Mouse (Mus musculus) G1E (cell line): Measurements from ENCODE around the gene Sumo1. TPM values are rescaled to one million over a fixed set of nuclear protein-coding genes. Genes with fewer than 3 reads are reported as not detected.

Source experiments
- ATAC-seq: 2 replicates; pipeline ENCODE4 v1.8.0; 2016; ENCODE audit warnings: mild to moderate bottlenecking; ENCODE audit not compliant: insufficient number of reproducible peaks, poor library complexity, low FRiP score, severe bottlenecking; ENCODE audit errors: extremely low read depth
- DNase-seq: peaks from one replicate; pipeline ENCODE4 v3.0.0; 2012; ENCODE audit warnings: low spot score
- H3K27me3 ChIP-seq: 2 replicates; pipeline ENCODE4 v1.6.1; 2012; ENCODE audit warnings: mild to moderate bottlenecking, low read length, inconsistent platforms; ENCODE audit not compliant: insufficient read depth
- H3K36me3 ChIP-seq: replicated peaks from 2 replicates; pipeline ENCODE3; 2012; ENCODE audit warnings: mild to moderate bottlenecking, inconsistent platforms
- H3K4me1 ChIP-seq: 2 replicates; pipeline ENCODE4 v1.6.1; 2012; ENCODE audit warnings: low read depth, low read length, inconsistent platforms, mixed read lengths; ENCODE audit not compliant: insufficient read depth
- H3K4me3 ChIP-seq: 2 replicates; pipeline ENCODE4 v1.5.1; 2012; ENCODE audit warnings: low read depth, mild to moderate bottlenecking, inconsistent platforms, low read length, moderate library complexity, mixed read lengths
- H3K9me3 ChIP-seq: replicated peaks from 2 replicates; pipeline ENCODE4 v1.6.1; 2012; ENCODE audit warnings: inconsistent platforms
- CTCF ChIP-seq: IDR thresholded peaks from 2 replicates; pipeline ENCODE4 v1.5.1; 2012; ENCODE audit warnings: low read depth, low read length, inconsistent platforms, mixed read lengths
- GATA1 ChIP-seq: IDR thresholded peaks from 2 replicates; pipeline ENCODE4 v1.6.1; 2012; ENCODE audit warnings: borderline replicate concordance, low read length, inconsistent platforms, mixed read lengths
- GATA2 ChIP-seq: IDR thresholded peaks from 2 replicates; pipeline ENCODE4 v1.6.1; 2012; ENCODE audit warnings: low read depth, low read length, inconsistent platforms, borderline replicate concordance
- POLR2AphosphoS5 ChIP-seq: IDR thresholded peaks from 2 replicates; pipeline ENCODE4 v1.6.1; 2012; ENCODE audit warnings: low read depth, low read length, inconsistent platforms; ENCODE audit not compliant: insufficient replicate concordance
- TAL1 ChIP-seq: conservative IDR thresholded peaks from 2 replicates; pipeline ENCODE4 v1.6.1; 2012; ENCODE audit warnings: low read depth, low read length, inconsistent platforms, mixed read lengths
- polyA plus RNA-seq: library from polyadenylated mRNA; stranded (reverse); fragments of >175 nt; gene quantifications from 2 replicates; pipeline ENCODE4 v1.2.3, GENCODE M21; 2012
- total RNA-seq, 2 experiments: library from RNA; stranded (forward) in 1 of 2; stranded (reverse) in 1 of 2; fragments of 200-1000 nt in 1 of 2; fragments of >200 nt in 1 of 2; fragmentation: Nextera tagmentation in 1 of 2; gene quantifications; 2 replicates each; pipeline ENCODE4 v1.2.3; 2014 to 2017

Gene Sumo1
- total and polyA plus RNA-seq, 3 experiments: 235 to 589 (median 329) TPM

GRCm38 (mm10) chr1:59684819-59685755 is 14.5 kb upstream of the Sumo1 start, which contains the start of gene Nop58:
Gene Nop58, plus strand, starts transcription at chr1:59684971.
- DNase-seq: peak; percentile 91
- ATAC-seq: peak; percentile 91
- TF ChIP-seq CTCF: no peak
- no peak for TF ChIP-seq GATA1
- no peak for TF ChIP-seq GATA2
- no peak for TF ChIP-seq TAL1
- peak; percentile 59 for TF ChIP-seq POLR2AphosphoS5
- Histone ChIP-seq H3K9me3 (no peaks in the 10 kb centered on the region), H3K27me3 (no peaks in the 10 kb centered on the region), H3K4me1 (peaks cover 29% of the 10 kb centered on the region), H3K36me3 (peaks cover 38% of the 10 kb centered on the region), H3K4me3 (peak within 1 kb of the TSS; percentile 81)

GRCm38 (mm10) chr1:59683926-59684818 is 13.5 kb upstream of the Sumo1 start:
- Histone ChIP-seq H3K9me3 (no peaks in the 10 kb centered on the region), H3K4me1 (peaks cover 22% of the 10 kb centered on the region), H3K36me3 (peaks cover 29% of the 10 kb centered on the region), H3K4me3 (peak overlapping the region; percentile 65), H3K27me3 (no peaks in the 10 kb centered on the region)
- ATAC-seq: no peak
- DNase-seq: peak; percentile 16
- TF ChIP-seq POLR2AphosphoS5 (no peak), CTCF (no peak), TAL1 (no peak), GATA2 (no peak), GATA1 (no peak)

- DNase-seq (no peak), ATAC-seq (no peak)
- Histone ChIP-seq H3K4me1 (peaks cover 23% of the 10 kb centered on the region), H3K4me3 (no peak overlapping the region), H3K27me3 (no peaks in the 10 kb centered on the region), H3K9me3 (no peaks in the 10 kb centered on the region), H3K36me3 (peaks cover 32% of the 10 kb centered on the region)
- TF ChIP-seq TAL1: no peak
- TF ChIP-seq CTCF: no peak
- TF ChIP-seq POLR2AphosphoS5: no peak
- TF ChIP-seq GATA2: no peak
- TF ChIP-seq GATA1: no peak
These were observed 3.0 kb upstream of the Sumo1 start for GRCm38 (mm10) chr1:59673661-59674060.

GRCm38 (mm10) chr1:59669962-59670630 is 538 bp downstream of the Sumo1 start:
- peak; percentile 47 for ATAC-seq
- Histone ChIP-seq H3K4me3 (peak overlapping the region; percentile 76), H3K27me3 (no peaks in the 10 kb centered on the region), H3K9me3 (no peaks in the 10 kb centered on the region), H3K4me1 (peaks cover 40% of the 10 kb centered on the region), H3K36me3 (peaks cover 43% of the 10 kb centered on the region)
- TF ChIP-seq TAL1 (no peak), CTCF (no peak), GATA2 (no peak), GATA1 (no peak), POLR2AphosphoS5 (no peak)
- DNase-seq: peak; percentile 55

GRCm38 (mm10) chr1:59668871-59669270 is 1.8 kb downstream of the Sumo1 start:
- Histone ChIP-seq H3K27me3 (no peaks in the 10 kb centered on the region), H3K36me3 (peaks cover 36% of the 10 kb centered on the region), H3K4me1 (peaks cover 46% of the 10 kb centered on the region), H3K9me3 (no peaks in the 10 kb centered on the region), H3K4me3 (peak overlapping the region; percentile 76; the same call in 1 of the 2 replicates)
- DNase-seq (no peak), ATAC-seq (no peak)
- TF ChIP-seq CTCF (no peak), POLR2AphosphoS5 (no peak), GATA1 (no peak), TAL1 (no peak)
